Mouse (Mus musculus): ENCODE measurements around the gene Prss16.

GRCm38 (mm10) chr13:22021581-22021980 is 12.0 kb upstream of the Prss16 start:
- no peak for TF ChIP-seq POLR2A (IDR thresholded peaks at IDR 0.05; ENCODE audit: low read depth, low read length)
- no peak for TF ChIP-seq CTCF (IDR thresholded peaks at IDR 0.05; ENCODE audit: borderline replicate concordance, insufficient read depth, low read length)
